Mouse (Mus musculus) liver, embryonic 11.5 days (tissue): ENCODE data around the gene Fndc11. TPM values are rescaled to one million over a fixed set of nuclear protein-coding genes. Genes with fewer than 3 reads are reported as not detected.

Experiments
- ATAC-seq: fragments of 200-750 bp; cut with Nextera tagmentation; replicated peaks from 2 replicates; pipeline ENCODE4 v1.8.0; 2017; ENCODE audit warnings: moderate number of reproducible peaks, mild to moderate bottlenecking, moderate TSS enrichment, moderate library complexity; ENCODE audit not compliant: low FRiP score
- DNase-seq: peaks from one replicate; pipeline ENCODE4 v3.0.0-alpha.2; 2017; ENCODE audit warnings: low spot score
- H3K27ac ChIP-seq: fragments of 300-500 bp; sonication (generic); 2 replicates; pipeline ENCODE4 v1.5.1; 2014; ENCODE audit warnings: mild to moderate bottlenecking, low read depth, low read length, control low read depth
- H3K27me3 ChIP-seq: fragments of 300-500 bp; sonication (generic); replicated peaks from 2 replicates; pipeline ENCODE4 v1.6.1; 2014; ENCODE audit warnings: low read length, mixed read lengths; ENCODE audit not compliant: control insufficient read depth, insufficient read depth
- H3K36me3 ChIP-seq: fragments of 300-500 bp; sonication (generic); 2 replicates; pipeline ENCODE4 v1.6.1; 2014; ENCODE audit warnings: mild to moderate bottlenecking, low read length, moderate library complexity, mixed read lengths; ENCODE audit not compliant: control insufficient read depth, insufficient read depth
- H3K4me1 ChIP-seq: fragments of 300-500 bp; sonication (generic); replicated peaks from 2 replicates; pipeline ENCODE4 v1.6.1; 2014; ENCODE audit warnings: low read length, mixed read lengths; ENCODE audit not compliant: control insufficient read depth, insufficient read depth
- H3K4me2 ChIP-seq: fragments of 300-500 bp; sonication (generic); 2 replicates; pipeline ENCODE4 v1.6.1; 2014; ENCODE audit warnings: mild to moderate bottlenecking, control low read depth, moderate library complexity
- H3K4me3 ChIP-seq: fragments of 300-500 bp; sonication (generic); 2 replicates; pipeline ENCODE4 v1.5.1; 2014; ENCODE audit warnings: low read depth, low read length, control low read depth
- H3K9ac ChIP-seq: fragments of 300-500 bp; sonication (generic); 2 replicates; pipeline ENCODE4 v1.6.1; 2014; ENCODE audit warnings: low read depth, low read length, control low read depth
- H3K9me3 ChIP-seq: fragments of 300-500 bp; sonication (generic); 2 replicates; pipeline ENCODE4 v1.6.1; 2016; ENCODE audit warnings: low read length, inconsistent platforms, mixed read lengths; ENCODE audit not compliant: control insufficient read depth
- WGBS: fragments of 180-500 bp; shearing (Covaris S2); extraction: QIAGEN DNeasy Blood & Tissue Kit; methylation state at CpG from one replicate; pipeline ENCODE4 v1.1.7; 2014; 5-methylcytosine and 5-hydroxymethylcytosine counted together
- polyA plus RNA-seq: library from polyadenylated mRNA; unstranded; fragments of >200 nt; fragmentation: Nextera tagmentation; extraction: Ambion mirVana; gene quantifications from 2 replicates; pipeline ENCODE4 v1.2.1, GENCODE M21; 2014

Gene Fndc11
- polyA plus RNA-seq, 1 experiment from 2014 or later, result 0.34 TPM

DNA sequence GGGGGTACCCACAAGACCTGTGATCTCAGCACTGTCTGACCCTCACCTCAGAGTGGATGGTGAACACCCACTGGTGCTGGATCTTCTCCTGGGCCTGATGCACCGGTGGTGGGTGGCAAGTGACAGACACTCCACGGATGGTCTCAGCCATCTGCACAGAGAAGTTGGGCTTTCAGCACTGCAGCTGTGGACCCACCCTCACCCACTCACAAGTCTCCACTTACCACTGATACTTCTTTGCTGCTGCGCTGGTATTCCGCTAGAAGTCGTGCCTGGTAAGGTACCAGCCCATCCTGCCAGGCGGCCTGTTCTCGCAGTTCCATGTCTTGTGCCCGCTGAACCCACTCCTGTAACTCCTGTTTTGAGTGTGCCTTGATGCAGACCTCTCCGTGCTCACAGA is 19.4 kb downstream of the Fndc11 start:
- 90% methylated on average over 9 of the region's 9 CpGs for WGBS
- Histone ChIP-seq H3K36me3 (no peaks in the 10 kb centered on the region), H3K9ac (no peak overlapping the region), H3K27me3 (no peaks in the 10 kb centered on the region), H3K4me2 (no peak overlapping the region), H3K4me1 (peaks cover 9% of the 10 kb centered on the region), H3K4me3 (no peak overlapping the region), H3K9me3 (no peaks in the 10 kb centered on the region), H3K27ac (no peak overlapping the region)
- DNase-seq (no peak), ATAC-seq (no peak)

DNA sequence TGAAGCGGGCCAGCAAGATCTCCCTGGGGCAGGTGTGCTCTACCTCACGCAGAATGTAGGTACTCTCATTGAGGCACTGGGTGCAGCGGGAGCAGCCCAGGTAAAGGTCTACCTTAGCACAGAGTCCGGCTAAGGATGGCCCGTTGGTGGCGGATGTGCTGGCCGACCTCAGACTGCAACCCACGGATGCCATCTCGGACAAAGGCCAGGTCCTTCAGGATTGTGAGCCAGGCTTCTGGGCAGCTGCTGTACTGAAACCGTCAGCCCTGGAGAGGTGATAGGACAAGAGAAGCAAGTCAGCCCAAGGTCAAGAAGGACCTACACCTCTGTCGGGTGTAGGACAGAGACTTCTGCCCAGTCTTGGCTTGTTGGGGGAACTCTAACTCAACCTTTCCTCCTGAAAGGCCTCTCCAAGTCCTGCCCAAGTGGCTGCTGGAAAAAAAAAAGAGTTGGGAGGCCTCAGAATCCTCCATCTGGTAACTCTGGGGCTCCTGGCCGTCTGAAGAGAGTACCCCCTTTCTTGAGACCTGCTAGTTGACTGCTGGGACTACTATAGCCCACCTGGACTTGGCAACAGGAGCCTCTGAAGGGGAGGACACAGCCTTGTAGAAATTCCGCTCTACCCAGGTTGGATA is 21.1 kb downstream of the Fndc11 start:
- no peak overlapping the region; the same call in 1 of the 2 replicates for H3K9ac ChIP-seq
- H3K9me3 ChIP-seq, result no peaks in the 10 kb centered on the region
- DNase-seq (no peak), ATAC-seq (no peak)
- peaks cover 9% of the 10 kb centered on the region for H3K4me1 ChIP-seq
- WGBS, result 85% methylated on average over 13 of the region's 13 CpGs
- no peaks in the 10 kb centered on the region for H3K36me3 ChIP-seq
- H3K27ac ChIP-seq, result no peak overlapping the region
- no peaks in the 10 kb centered on the region for H3K27me3 ChIP-seq
- peak overlapping the region; percentile 81 for H3K4me2 ChIP-seq
- H3K4me3 ChIP-seq, result peak overlapping the region; percentile 69

DNA sequence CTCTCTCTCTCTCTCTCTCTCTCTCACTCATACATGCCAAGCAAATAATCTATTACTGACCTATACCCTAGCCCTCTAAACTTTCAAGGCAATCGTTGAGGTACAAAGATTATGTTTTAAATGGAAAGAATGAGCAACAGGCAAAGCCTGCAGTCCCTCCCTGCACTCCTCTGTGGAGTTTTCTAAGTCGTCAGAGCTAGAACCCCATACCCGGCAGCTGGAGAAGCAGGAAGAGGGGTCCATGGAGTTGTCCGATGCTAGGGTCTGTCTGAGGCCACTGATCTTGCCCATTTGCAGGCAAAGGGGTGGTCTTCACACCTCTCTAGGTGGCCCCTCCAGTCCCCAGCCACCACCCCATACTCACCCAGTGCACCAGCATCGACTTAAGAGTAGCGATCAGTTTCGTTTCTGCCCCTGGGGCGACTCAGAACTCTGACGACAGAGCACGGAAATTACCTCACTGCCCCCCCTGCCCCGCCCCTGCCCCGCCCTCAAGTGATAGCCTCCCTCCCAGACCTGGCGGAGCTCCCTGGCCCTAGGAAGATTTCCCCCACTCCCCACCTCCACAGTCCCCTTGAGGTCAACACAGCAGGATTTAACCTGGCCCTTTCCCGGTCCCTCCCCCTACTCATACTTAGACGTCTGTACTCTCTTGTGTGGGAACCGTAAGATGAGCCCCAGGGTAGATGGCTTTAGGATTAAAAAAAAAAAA is 21.9 kb downstream of the Fndc11 start, which contains the start of gene Helz2:
Gene Helz2 (minus strand): TSS at position 426 of the 712 bp plus-strand sequence.
- Histone ChIP-seq H3K27me3 (no peaks in the 10 kb centered on the region), H3K9me3 (no peaks in the 10 kb centered on the region), H3K4me2 (peak within 1 kb of the TSS; percentile 81), H3K9ac (peak within 1 kb of the TSS; percentile 80), H3K4me1 (peaks cover 9% of the 10 kb centered on the region), H3K4me3 (peak within 1 kb of the TSS; percentile 69), H3K36me3 (no peaks in the 10 kb centered on the region), H3K27ac (no peak within 1 kb of the TSS)
- peak; percentile 64 for DNase-seq
- WGBS, result 9% methylated on average over 16 of the region's 16 CpGs
- peak; percentile 83 for ATAC-seq

DNA sequence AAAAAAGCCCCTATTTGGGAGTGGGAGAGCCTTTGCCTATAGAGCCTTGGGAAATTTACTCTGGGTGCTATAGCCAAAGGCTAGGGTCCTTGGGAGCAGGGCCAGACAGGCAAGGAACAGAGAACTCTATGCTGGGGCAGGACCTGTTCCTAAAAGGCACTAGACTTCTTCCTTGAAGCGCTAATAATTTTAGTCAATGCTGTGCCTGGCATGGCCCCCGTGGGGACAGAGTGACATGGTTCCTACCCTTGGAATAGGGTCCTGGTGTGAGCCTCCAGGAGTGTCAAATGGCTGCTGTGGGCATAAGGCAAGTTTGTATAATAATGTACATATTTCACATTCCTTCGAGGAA is 22.5 kb downstream of the Fndc11 start:
- no peaks in the 10 kb centered on the region for H3K36me3 ChIP-seq
- H3K27ac ChIP-seq, result no peak overlapping the region
- 62% methylated on average over 3 of the region's 3 CpGs for WGBS
- no peaks in the 10 kb centered on the region for H3K27me3 ChIP-seq
- DNase-seq (no peak), ATAC-seq (peak; percentile 15; the same call in 1 of the 2 replicates)
- H3K4me2 ChIP-seq, result peak overlapping the region; percentile 81
- peak overlapping the region; percentile 69 for H3K4me3 ChIP-seq
- peak overlapping the region; percentile 80; the same call in 1 of the 2 replicates for H3K9ac ChIP-seq
- H3K4me1 ChIP-seq, result peaks cover 9% of the 10 kb centered on the region
- H3K9me3 ChIP-seq, result no peaks in the 10 kb centered on the region

DNA sequence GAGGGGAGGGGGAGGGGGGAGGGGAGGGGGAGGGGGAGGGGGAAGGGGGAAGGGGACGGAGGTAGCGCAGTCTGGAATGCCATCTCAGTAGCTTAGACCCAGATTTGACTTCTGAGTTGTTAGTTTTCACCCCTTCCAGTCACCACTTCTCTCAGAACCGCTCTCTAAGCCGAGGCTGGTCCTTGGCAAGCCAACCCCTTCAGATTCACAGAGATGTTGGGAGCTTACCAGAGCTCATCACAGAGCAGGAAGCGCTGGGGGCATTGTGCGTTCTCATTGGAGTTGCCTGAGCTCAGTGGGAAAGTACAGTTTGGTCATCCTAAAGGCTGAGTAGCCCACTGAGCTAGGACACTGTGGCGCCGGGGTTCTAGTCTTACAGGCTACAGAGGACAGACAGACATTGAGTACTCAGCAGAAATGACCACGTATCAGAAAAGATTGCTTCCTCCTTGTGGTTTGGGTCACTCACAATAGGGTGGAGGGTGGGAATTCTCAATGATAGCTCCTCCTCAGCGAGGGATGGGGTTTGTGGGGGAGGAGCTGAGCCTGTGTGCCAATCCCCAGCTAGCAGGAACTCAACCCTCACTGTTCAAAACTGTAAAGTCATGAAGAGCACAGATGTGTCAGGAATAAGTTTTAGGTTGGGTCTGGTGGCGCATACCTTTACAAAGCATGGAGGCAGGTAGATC is 24.0 kb downstream of the Fndc11 start:
- no peak for DNase-seq
- Histone ChIP-seq H3K27me3 (no peaks in the 10 kb centered on the region), H3K27ac (0 out of 2 replicates have a peak overlapping the region, but pooled peaks have one; percentile 25), H3K9me3 (no peaks in the 10 kb centered on the region), H3K36me3 (no peaks in the 10 kb centered on the region), H3K4me3 (0 out of 2 replicates have a peak overlapping the region, but pooled peaks have one; percentile 17), H3K9ac (no peak overlapping the region; the same call in 1 of the 2 replicates), H3K4me1 (peaks cover 9% of the 10 kb centered on the region), H3K4me2 (peak overlapping the region; percentile 43)
- 21% methylated on average over 11 of the region's 11 CpGs for WGBS
- peak; percentile 46; the same call in 1 of the 2 replicates for ATAC-seq

DNA sequence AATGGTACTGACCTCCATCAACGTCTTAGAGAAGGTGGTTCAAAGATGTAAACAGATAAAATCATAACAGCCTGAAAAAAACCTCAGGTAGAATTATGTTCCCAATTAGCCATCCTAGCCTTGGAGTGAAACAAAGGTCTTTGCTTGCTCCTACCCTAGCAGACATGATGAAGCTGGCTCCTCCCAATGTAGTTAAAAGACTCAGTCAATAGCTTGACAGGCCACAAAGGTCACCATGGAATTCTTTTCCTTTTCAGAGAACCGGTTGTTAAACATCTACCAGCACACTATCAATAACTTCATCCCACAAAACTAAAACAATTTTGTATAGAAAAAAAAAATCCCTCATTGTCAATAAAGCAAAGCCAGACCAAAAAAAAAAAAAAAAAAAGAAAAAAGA is 25.2 kb downstream of the Fndc11 start:
- no peak overlapping the region for H3K9ac ChIP-seq

DNA sequence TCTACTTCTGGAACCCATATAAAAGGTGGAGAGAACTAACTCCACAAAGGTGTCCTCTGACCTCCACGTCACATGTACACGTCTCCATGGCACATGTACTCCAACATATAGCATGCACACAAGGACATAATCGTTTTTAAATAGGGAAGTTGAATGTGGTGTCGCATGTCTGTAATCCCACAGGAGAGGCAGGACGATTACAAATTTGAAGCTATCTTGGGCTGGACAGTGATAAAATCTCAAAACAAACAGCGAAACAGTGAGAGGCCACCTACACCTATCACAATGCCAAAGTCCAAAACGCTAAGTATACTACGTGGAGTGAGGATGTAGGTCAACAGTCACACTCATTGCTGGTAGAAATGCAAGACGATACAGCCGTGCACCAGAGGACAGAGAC is 29.4 kb downstream of the Fndc11 start:
- ATAC-seq (0 out of 2 replicates have a peak, but pooled peaks have one; percentile 29), DNase-seq (no peak)
- H3K27me3 ChIP-seq, result no peaks in the 10 kb centered on the region
- H3K4me2 ChIP-seq, result 0 out of 2 replicates have a peak overlapping the region, but pooled peaks have one; percentile 4
- no peaks in the 10 kb centered on the region for H3K4me1 ChIP-seq
- H3K27ac ChIP-seq, result no peak overlapping the region
- H3K36me3 ChIP-seq, result peaks cover 16% of the 10 kb centered on the region
- H3K9me3 ChIP-seq, result no peaks in the 10 kb centered on the region
- H3K4me3 ChIP-seq, result no peak overlapping the region
- H3K9ac ChIP-seq, result no peak overlapping the region
- 74% methylated on average over 10 of the region's 10 CpGs for WGBS

More for the DNA sequence above, 25.2 kb downstream of the Fndc11 start:
- Histone ChIP-seq H3K4me3 (no peak overlapping the region), H3K27ac (no peak overlapping the region), H3K27me3 (no peaks in the 10 kb centered on the region), H3K4me2 (no peak overlapping the region), H3K36me3 (no peaks in the 10 kb centered on the region), H3K4me1 (peaks cover 9% of the 10 kb centered on the region), H3K9me3 (no peaks in the 10 kb centered on the region)
- DNase-seq (no peak), ATAC-seq (no peak)
- WGBS, result 35% methylated on average over 2 of the region's 2 CpGs

DNA sequence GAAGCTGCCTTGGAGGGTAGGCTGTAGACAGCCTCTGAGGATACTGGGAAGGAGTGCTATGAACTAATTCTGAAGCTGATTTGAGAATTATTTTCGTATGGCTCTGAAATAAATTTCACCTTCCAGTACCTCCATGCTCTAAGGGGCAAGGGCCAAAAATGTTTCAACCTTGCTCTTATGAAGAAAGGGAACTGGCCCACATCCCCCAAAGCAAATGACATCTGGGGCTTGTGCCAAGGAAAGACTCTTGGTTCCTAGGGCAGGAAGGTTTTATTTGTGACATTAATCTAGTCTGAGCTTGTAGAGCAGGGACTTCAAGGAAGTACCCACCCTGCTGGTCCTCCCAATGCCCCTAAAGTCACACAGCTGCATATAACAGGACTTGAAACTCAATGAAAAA is 32.0 kb downstream of the Fndc11 start:
- Histone ChIP-seq H3K4me2 (no peak overlapping the region), H3K27me3 (no peaks in the 10 kb centered on the region), H3K9ac (no peak overlapping the region), H3K4me1 (no peaks in the 10 kb centered on the region), H3K4me3 (no peak overlapping the region), H3K36me3 (peaks cover 29% of the 10 kb centered on the region), H3K9me3 (no peaks in the 10 kb centered on the region), H3K27ac (no peak overlapping the region)
- WGBS, result 86% methylated on average over 1 of the region's 1 CpGs
- ATAC-seq (no peak), DNase-seq (no peak)
